Mouse (Mus musculus) limb, embryonic 14.5 days (tissue): ENCODE measurements around the gene Coil. TPM values are rescaled to one million over a fixed set of nuclear protein-coding genes. Genes with fewer than 3 reads are reported as not detected.

Source experiments
- ATAC-seq: fragments of 200-750 bp; cut with Nextera tagmentation; 2 replicates; pipeline ENCODE4 v1.8.0; 2017; ENCODE audit warnings: low read depth, moderate number of reproducible peaks, moderate TSS enrichment; ENCODE audit not compliant: low FRiP score
- DNase-seq: peaks from one replicate; pipeline ENCODE4 v3.0.0-alpha.2; 2015; ENCODE audit warnings: low spot score
- H3K27ac ChIP-seq: fragments of 300-500 bp; sonication (generic); replicated peaks from 2 replicates; pipeline ENCODE4 v1.5.1; 2014; ENCODE audit warnings: low read depth, mild to moderate bottlenecking, low read length, moderate library complexity, mixed read lengths
- H3K27me3 ChIP-seq: fragments of 300-500 bp; sonication (generic); 2 replicates; pipeline ENCODE4 v1.6.1; 2014; ENCODE audit warnings: low read length, mixed read lengths; ENCODE audit not compliant: control insufficient read depth, insufficient read depth
- H3K36me3 ChIP-seq: fragments of 300-500 bp; sonication (generic); 2 replicates; pipeline ENCODE4 v1.6.1; 2014; ENCODE audit warnings: mild to moderate bottlenecking, low read length, moderate library complexity, mixed read lengths; ENCODE audit not compliant: control insufficient read depth, insufficient read depth
- H3K4me1 ChIP-seq: fragments of 300-500 bp; sonication (generic); 2 replicates; pipeline ENCODE4 v1.6.1; 2014; ENCODE audit warnings: antibody characterized with exemption, low read length, mixed read lengths; ENCODE audit not compliant: control insufficient read depth, insufficient read depth
- H3K4me2 ChIP-seq: fragments of 300-500 bp; sonication (generic); replicated peaks from 2 replicates; pipeline ENCODE4 v1.6.1; 2014; ENCODE audit warnings: low read depth, mild to moderate bottlenecking, low read length, moderate library complexity; ENCODE audit not compliant: severe bottlenecking
- H3K4me3 ChIP-seq: fragments of 300-500 bp; sonication (generic); replicated peaks from 2 replicates; pipeline ENCODE4 v1.5.1; 2014; ENCODE audit warnings: low read length
- H3K9ac ChIP-seq: fragments of 300-500 bp; sonication (generic); 2 replicates; pipeline ENCODE4 v1.6.1; 2014; ENCODE audit warnings: mild to moderate bottlenecking, low read depth, low read length, moderate library complexity; ENCODE audit not compliant: severe bottlenecking
- H3K9me3 ChIP-seq: fragments of 300-500 bp; sonication (generic); 2 replicates; pipeline ENCODE4 v1.6.1; 2016; ENCODE audit warnings: low read length; ENCODE audit not compliant: control insufficient read depth
- POLR2A ChIP-seq: fragments of 200-500 bp; IDR thresholded peaks from 2 replicates; pipeline ENCODE4 v1.8.0; 2012; ENCODE audit warnings: inconsistent platforms, mild to moderate bottlenecking, moderate library complexity, borderline replicate concordance; ENCODE audit not compliant: insufficient read depth, insufficient read length; ENCODE audit errors: extremely low read depth
- whole genome bisulfite sequencing: fragments of 180-500 bp; shearing (Covaris S2); extraction: QIAGEN DNeasy Blood & Tissue Kit; methylation state at CpG from one replicate; pipeline ENCODE4 v1.1.7; 2014; 5-methylcytosine and 5-hydroxymethylcytosine counted together
- polyA plus RNA-seq, 2 experiments: library from polyadenylated mRNA; depleted of rRNA in 1 of 2; stranded (reverse) in 1 of 2; unstranded in 1 of 2; fragments of >200 nt; fragmentation: Nextera tagmentation in 1 of 2; extraction: Ambion mirVana in 1 of 2; gene quantifications; 2 replicates each; pipeline versions ENCODE4 v1.2.1 to v1.2.3; 2012 to 2014

The Coil gene
- polyA plus RNA-seq (2012; rRNA removed) (20.1 and 21.6 TPM in 2 replicates), polyA plus RNA-seq (2014; fragmentation: Nextera tagmentation; extraction: Ambion mirVana) (12.4 and 14.7 TPM in 2 replicates)

DNA sequence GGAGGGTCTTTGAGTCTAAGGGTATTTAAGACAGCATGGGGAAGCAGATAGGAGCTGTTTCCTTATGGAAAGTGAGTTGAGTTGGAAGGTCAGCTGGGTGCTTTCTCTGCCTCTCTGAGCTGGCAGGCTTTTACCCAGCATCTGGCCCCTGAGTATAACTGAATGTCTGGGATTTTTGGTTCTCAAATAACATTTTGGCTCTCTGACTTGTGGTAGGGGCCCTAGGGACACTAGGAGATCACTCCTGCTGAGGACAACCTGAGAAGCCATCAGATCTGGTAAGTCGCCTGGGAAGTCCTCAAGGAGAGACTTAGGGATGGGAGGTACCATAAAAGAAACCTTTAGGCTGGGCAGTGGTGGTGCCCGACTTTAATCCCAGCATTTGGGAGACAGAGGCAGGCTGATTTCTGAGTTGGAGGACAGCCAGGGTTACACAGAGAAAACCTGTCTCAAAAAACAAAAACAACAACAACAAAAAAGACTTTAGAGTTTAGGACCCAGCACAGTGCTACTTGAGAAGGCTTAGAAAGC, at the start of gene Coil:
Gene Coil (plus strand): TSS at position 51 of the 531 bp plus-strand sequence.
- peak; percentile 39 for DNase-seq
- 34% methylated on average over 2 of the region's 2 CpGs for WGBS
- ATAC-seq, result no peak; the same call in 1 of the 2 replicates

DNA sequence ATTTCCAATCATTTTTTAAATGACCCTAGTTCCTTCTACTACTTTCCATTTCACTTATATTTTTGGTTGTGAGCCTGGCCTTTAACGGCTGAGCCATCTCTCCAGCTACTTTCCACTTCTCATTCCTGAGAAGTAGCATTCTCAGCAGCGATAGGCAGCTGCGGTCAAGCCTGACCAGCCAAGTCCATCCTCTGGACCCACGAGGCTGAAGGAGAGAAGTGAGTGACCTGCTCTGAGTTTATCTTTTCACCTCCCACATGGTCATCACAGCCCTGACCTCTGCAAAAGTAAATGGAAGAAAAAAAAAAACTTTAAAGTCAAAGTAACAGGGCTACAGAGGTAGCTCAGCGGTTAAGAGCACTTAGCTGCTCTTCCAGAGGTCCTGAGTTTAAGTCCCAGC, 43.5 kb upstream of the Coil start:
- no peaks in the 10 kb centered on the region for H3K4me1 ChIP-seq
- H3K9ac ChIP-seq, result no peak overlapping the region
- H3K27me3 ChIP-seq, result no peaks in the 10 kb centered on the region
- no peak for DNase-seq
- TF ChIP-seq POLR2A, result no peak
- no peak for ATAC-seq
- no peaks in the 10 kb centered on the region for H3K9me3 ChIP-seq
- H3K4me3 ChIP-seq, result no peak overlapping the region
- H3K27ac ChIP-seq, result no peak overlapping the region
- no peak overlapping the region for H3K4me2 ChIP-seq
- peaks cover 59% of the 10 kb centered on the region for H3K36me3 ChIP-seq
- WGBS, result 89% methylated on average over 5 of the region's 5 CpGs

More for the DNA sequence above, at the start of gene Coil:
- Histone ChIP-seq H3K27ac (no peak within 1 kb of the TSS), H3K36me3 (no peaks in the 10 kb centered on the region), H3K4me3 (no peak within 1 kb of the TSS), H3K9me3 (no peaks in the 10 kb centered on the region), H3K4me2 (no peak within 1 kb of the TSS), H3K27me3 (no peaks in the 10 kb centered on the region), H3K4me1 (0 out of 2 replicates have a peak, but pooled peaks cover 4% of the 10 kb centered on the region), H3K9ac (no peak within 1 kb of the TSS)
- no peak for TF ChIP-seq POLR2A

GRCm38 (mm10) chr11:88931692-88932530, 38.1 kb upstream of the Coil start:
- H3K4me3 ChIP-seq, result no peak overlapping the region
- H3K27me3 ChIP-seq, result no peaks in the 10 kb centered on the region
- peaks cover 53% of the 10 kb centered on the region for H3K36me3 ChIP-seq
- H3K4me1 ChIP-seq, result no peaks in the 10 kb centered on the region
- 80% methylated on average over 14 of the region's 14 CpGs for WGBS
- ATAC-seq (no peak), DNase-seq (no peak)
- no peak overlapping the region for H3K9ac ChIP-seq
- no peak overlapping the region for H3K27ac ChIP-seq
- TF ChIP-seq POLR2A, result no peak
- H3K4me2 ChIP-seq, result no peak overlapping the region
- no peaks in the 10 kb centered on the region for H3K9me3 ChIP-seq

- Histone ChIP-seq H3K27me3 (no peaks in the 10 kb centered on the region), H3K27ac (no peak overlapping the region), H3K9me3 (no peaks in the 10 kb centered on the region), H3K36me3 (peaks cover 46% of the 10 kb centered on the region), H3K9ac (no peak overlapping the region), H3K4me3 (no peak overlapping the region), H3K4me2 (no peak overlapping the region), H3K4me1 (no peaks in the 10 kb centered on the region)
- ATAC-seq (no peak), DNase-seq (no peak)
- no peak for TF ChIP-seq POLR2A
- WGBS, result 86% methylated on average over 9 of the region's 9 CpGs
Measured at GRCm38 (mm10) chr11:88933030-88933429, 37.0 kb upstream of the Coil start.

- H3K4me1 ChIP-seq, result no peaks in the 10 kb centered on the region
- no peaks in the 10 kb centered on the region for H3K9me3 ChIP-seq
- H3K4me2 ChIP-seq, result no peak overlapping the region
- ATAC-seq, result no peak
- no peak overlapping the region for H3K4me3 ChIP-seq
- DNase-seq, result no peak
- WGBS, result 89% methylated on average over 19 of the region's 19 CpGs
- H3K27me3 ChIP-seq, result no peaks in the 10 kb centered on the region
- H3K36me3 ChIP-seq, result peaks cover 39% of the 10 kb centered on the region
- no peak overlapping the region for H3K27ac ChIP-seq
- TF ChIP-seq POLR2A, result no peak
- no peak overlapping the region for H3K9ac ChIP-seq
Measured at GRCm38 (mm10) chr11:88934089-88935000, 35.7 kb upstream of the Coil start.
